Mouse (Mus musculus) Patski (cell line): ENCODE measurements around the gene Hsf4. TPM values are rescaled to one million over a fixed set of nuclear protein-coding genes. Genes with fewer than 3 reads are reported as not detected.

ENCODE experiments used
- ATAC-seq: fragments of 100-300 bp; one replicate; pipeline ENCODE4 v1.8.0; 2021
- CTCF ChIA-PET: fragments of 350-600 bp; sonication (Branson Sonifier 250); formaldehyde crosslinking; loops from one replicate; lab custom pipeline; 2022; ENCODE audit warnings: inconsistent platforms; lab: Charles Lee
- POLR2A ChIA-PET: fragments of 350-600 bp; sonication (Branson Sonifier 250); formaldehyde crosslinking; loops from one replicate; lab custom pipeline; 2022; ENCODE audit warnings: antibody characterized with exemption, inconsistent platforms; lab: Charles Lee
- DNase-seq: peaks from one replicate; pipeline ENCODE4 v3.0.0-alpha.2; 2011; ENCODE audit warnings: low read depth, low spot score
- H3K27me3 ChIP-seq: fragments of 371-371 bp; one replicate; pipeline ENCODE4 v1.5.1; 2021
- CTCF ChIP-seq: fragments of 100-300 bp; IDR thresholded peaks from one replicate; pipeline ENCODE4 v1.5.1; 2021
- in situ Hi-C: fragments of 300-500 bp; cut with MboI; formaldehyde crosslinking; loops from 3 replicates; pipeline ENCODE4 v1.11.1; 2018; ENCODE audit warnings: low pct_unique_long_range_greater_than_20kb, mixed read lengths
- polyA plus RNA-seq: library from polyadenylated mRNA; unstranded; gene quantifications from one replicate; pipeline ENCODE4 v1.2.3, GENCODE M21; 2021

Hsf4 gene
- polyA plus RNA-seq, 1 experiment from 2014 or later, result 0.12 TPM

DNA sequence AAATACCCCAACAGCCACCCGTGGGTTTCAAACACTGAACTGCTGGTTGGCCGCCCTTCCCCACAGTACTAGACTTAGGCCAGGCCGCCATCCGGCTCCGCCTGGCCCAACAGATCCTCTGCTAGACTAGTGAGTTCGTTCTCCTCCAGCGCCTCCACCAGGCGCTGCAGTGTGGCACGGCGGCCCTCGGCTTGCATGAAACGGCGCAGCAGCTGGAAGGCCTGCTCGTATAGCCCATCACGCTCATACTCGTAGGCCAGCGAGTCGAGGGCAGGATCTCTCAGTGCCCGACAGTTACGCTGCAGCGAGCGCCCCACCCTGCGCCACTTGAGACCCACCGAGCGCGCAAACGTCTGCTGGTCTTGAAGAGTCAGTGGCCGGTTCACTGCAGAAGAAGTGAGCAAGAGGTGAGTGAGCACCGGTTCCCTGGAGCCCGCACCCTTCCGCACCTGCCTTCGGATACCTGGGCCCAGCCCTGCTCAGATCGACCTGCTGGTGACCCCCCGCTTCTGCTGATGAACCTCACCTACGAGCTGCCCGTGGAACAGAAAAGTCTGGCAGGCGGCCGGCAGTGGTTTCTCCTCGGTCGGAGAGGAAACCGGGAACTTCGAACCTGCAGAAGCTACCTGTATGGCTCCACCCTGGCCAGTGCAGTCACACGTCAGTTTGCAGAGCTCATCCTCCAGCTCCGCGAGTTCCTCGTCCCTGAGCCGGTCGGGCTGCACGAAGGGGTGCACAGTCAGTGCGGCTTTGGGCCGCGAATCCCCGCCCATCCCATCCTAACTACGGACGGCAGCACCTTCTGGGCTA lies 10.5 kb upstream of the Hsf4 start:
- no peaks in the 10 kb centered on the region for H3K27me3 ChIP-seq
- no peak for DNase-seq
- in situ Hi-C loops, result no loop called here
- no peak for ATAC-seq
- no peak for TF ChIP-seq CTCF
- CTCF ChIA-PET, result interaction anchor here (1.6 kb wide), 1 partner anchor 12 kb away, joined by 3 read pairs; no protein-coding TSS in a partner anchor
- POLR2A ChIA-PET, result no interaction called here

- in situ Hi-C loops, result no loop called here
- ChIA-PET POLR2A (no interaction called here), CTCF (interaction anchor here (1.3 to 1.6 kb wide), 2 partner anchors 12 to 31 kb away, joined by 3 read pairs; no protein-coding TSS in a partner anchor)
- DNase-seq, result no peak
- no peak for TF ChIP-seq CTCF
- ATAC-seq, result no peak
- H3K27me3 ChIP-seq, result no peaks in the 10 kb centered on the region
Measured at GRCm38 (mm10) chr8:105259721-105260320, 9.8 kb upstream of the Hsf4 start.

GRCm38 (mm10) chr8:105260371-105261099 lies 9.1 kb upstream of the Hsf4 start:
- CTCF ChIA-PET, result interaction anchor here (1.3 kb wide), 1 partner anchor 30 kb away, joined by 3 read pairs; no protein-coding TSS in a partner anchor
- in situ Hi-C loops, result no loop called here
- no peaks in the 10 kb centered on the region for H3K27me3 ChIP-seq
- no peak for DNase-seq
- ATAC-seq, result no peak
- TF ChIP-seq CTCF, result no peak
- POLR2A ChIA-PET, result no interaction called here

DNA sequence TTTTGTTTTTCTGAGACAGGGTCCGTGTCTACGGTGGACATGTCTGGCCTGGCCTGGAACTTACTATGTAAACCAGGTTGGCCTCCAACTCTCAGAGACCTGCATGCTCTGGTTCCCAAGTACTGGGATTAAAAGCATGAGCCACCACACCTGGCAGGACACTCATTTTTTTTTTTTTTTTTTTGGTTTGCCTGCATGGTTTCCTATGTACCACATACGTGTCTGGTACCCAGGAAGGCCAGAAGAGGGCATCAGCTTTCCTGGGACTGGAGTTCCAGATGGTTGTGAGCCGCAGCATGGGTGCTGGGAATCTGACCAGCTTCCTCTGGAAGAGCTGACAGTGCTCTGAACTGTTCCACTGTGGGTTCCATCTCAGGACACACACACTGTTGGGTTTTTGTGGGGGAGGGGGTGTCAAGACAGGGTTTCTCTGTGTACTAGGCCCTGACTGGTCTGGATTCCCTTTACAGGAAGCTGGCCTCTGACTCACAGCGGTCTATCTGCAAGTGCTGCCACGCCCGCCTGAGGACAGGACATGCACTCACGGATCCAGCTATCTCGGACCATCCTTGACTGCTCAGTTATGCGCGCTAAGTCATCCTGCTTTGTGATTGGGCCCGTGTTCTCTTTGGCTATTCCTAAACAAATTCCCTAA lies 8.1 kb upstream of the Hsf4 start:
- TF ChIP-seq CTCF, result no peak
- ATAC-seq, result no peak
- no peak for DNase-seq
- POLR2A ChIA-PET, result interaction anchor here (0.6 kb wide), 1 partner anchor 29 kb away, joined by 4 read pairs; no protein-coding TSS in a partner anchor
- in situ Hi-C loops, result no loop called here
- H3K27me3 ChIP-seq, result no peaks in the 10 kb centered on the region
- CTCF ChIA-PET, result no interaction called here

DNA sequence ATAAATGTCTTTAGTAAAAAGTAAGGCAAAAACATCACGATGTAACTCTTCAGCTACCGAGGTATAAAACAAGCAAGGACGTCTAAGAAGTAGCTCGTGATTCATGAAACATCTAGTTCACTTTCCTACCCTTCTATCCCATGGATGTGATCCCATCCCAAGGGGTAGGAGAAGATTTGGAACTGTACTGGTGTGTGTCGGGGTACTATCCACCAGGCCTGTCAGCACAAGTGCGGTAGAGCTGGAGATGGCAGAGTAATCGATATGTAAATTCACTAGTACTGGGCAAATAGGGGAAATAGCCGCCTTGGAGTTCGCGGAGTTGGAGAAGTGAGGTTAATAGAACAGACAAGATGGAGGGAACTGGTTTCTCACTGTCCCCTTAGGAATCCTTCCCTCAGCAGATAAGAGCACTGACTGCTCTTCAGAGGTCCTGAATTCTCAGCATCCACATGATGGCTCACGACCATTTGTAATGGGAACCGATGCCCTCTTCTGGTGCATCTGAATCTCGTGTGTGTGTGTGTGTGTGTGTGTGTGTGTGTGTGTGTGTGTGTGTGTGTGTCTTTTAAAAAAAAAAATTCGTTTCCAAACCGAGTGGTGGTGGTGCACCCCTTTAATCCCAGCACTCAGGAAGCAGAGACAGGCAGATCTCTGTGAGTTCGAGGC lies 6.2 kb upstream of the Hsf4 start:
- ChIA-PET POLR2A (no interaction called here), CTCF (no interaction called here)
- in situ Hi-C loops, result no loop called here
- ATAC-seq, result no peak
- no peaks in the 10 kb centered on the region for H3K27me3 ChIP-seq
- no peak for DNase-seq
- no peak for TF ChIP-seq CTCF

DNA sequence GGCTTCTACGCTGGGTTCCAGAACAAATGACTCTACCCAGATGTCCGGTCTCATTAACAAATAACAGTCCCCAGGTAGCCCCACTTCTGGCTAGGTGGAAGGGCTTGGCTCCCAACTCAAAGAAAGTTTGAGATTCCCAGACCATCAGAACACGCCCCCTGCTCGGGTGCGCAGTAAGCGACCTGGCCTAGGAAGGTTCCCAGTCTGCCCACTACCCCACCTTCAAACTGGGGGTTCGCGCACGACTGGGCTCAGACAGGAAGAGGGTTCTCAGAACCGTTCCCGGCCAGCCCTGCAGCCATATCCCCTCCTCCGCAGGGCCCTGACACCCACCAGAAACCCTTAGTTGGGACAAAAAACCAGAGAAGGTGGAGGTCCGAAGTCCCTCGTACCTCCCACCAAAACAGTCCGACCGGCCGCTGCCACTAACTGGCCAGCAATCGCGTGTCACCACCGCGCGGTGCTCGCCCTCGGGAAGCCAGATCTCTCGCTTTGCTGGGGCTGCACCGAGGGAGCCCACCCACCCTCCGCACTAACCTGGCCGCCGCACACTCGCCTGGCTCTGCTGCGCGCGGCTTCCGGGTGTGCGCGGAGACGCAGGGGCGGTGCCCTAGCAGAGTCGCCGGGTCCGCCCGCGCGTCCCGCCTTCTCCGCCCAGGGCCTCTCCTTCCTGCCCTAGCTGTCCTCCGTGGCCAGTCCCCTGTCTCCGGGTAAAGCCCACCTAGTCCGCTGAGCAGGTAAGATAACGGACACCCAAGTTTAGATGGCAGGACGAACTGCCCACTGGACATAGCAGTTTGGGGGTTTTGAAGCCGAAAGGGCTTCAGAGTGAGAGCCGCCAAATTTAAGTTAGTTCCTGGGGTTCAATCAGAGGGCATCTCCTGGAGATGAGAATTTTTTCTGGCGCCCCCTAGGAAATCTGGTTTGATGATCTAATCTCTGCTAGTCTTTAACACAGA lies 5.3 kb upstream of the Hsf4 start, which contains the start of the genes Tradd and Fbxl8:
Gene Tradd, minus strand, starts transcription at position 586 of the 959 bp plus-strand sequence.
Gene Fbxl8, plus strand, starts transcription at position 625 of the 959 bp plus-strand sequence.
- DNase-seq, result no peak
- in situ Hi-C loops, result no loop called here
- TF ChIP-seq CTCF, result no peak
- POLR2A ChIA-PET, result interaction anchor here (1.0 to 1.3 kb wide), 2 partner anchors 10 to 25 kb away, joined by 3 to 4 read pairs; partner anchors contain the start of genes 4931428F04Rik and B3gnt9
- ATAC-seq, result peak; percentile 92
- CTCF ChIA-PET, result interaction anchor here (0.9 to 1.5 kb wide), 6 partner anchors 9 to 26 kb away, joined by 3 to 5 read pairs (median 3); partner anchors contain the start of gene B3gnt9
- H3K27me3 ChIP-seq, result no peaks in the 10 kb centered on the region

GRCm38 (mm10) chr8:105265128-105265527 lies 4.5 kb upstream of the Hsf4 start:
- POLR2A ChIA-PET, result interaction anchor here (1.0 to 1.3 kb wide), 2 partner anchors 10 to 24 kb away, joined by 3 to 4 read pairs; partner anchors contain the start of genes 4931428F04Rik and B3gnt9
- H3K27me3 ChIP-seq, result no peaks in the 10 kb centered on the region
- in situ Hi-C loops, result no loop called here
- DNase-seq, result no peak
- CTCF ChIA-PET, result interaction anchor here (0.9 to 1.5 kb wide), 6 partner anchors 10 to 25 kb away, joined by 3 to 5 read pairs (median 3); partner anchors contain the start of gene B3gnt9
- no peak for TF ChIP-seq CTCF
- ATAC-seq, result peak; percentile 45

DNA sequence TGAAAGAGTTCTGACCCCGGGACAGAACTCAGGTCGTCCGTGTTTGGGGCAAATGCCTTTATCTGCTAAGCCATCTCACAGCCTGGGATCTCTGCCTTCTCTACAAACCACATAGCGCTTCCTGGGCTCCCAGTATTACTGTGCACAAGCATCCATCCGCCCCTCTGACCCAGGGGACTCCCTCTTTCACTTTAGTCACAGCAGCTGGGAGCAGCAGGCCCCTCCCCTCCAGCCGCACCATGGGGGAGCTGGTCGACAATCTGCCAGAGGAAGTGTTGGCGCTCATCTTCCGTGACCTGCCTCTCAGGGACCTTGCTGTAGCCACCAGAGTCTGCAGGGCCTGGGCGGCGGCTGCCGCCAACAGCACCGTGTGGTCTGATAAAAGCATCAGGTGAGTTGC lies 2.8 kb upstream of the Hsf4 start:
- CTCF ChIA-PET, result no interaction called here
- in situ Hi-C loops, result no loop called here
- H3K27me3 ChIP-seq, result no peaks in the 10 kb centered on the region
- no peak for ATAC-seq
- TF ChIP-seq CTCF, result no peak
- POLR2A ChIA-PET, result no interaction called here
- no peak for DNase-seq
